ENCODE assay signal across 23 mouse cellular contexts in the genomic region with DNA sequence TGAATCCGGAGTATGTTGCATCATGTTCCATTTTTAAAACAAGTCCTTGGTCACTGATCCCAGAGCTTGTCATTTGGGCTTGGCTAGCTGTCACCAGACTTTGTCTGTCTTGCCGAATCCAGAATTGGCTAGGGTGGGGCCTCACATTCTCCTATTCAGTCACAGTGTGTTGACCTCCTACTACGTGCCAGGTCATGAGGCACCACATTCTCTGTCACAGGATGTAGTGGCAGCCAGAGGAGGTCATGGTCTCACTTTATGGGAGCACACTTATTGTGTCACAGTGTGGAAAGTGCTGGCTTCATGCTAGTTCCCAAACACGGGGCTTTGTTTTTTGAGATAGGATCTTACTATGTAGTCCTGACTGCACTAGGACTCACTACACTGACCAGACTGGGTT. TPM values are rescaled to one million over a fixed set of nuclear protein-coding genes. Genes with fewer than 3 reads are reported as not detected.
DNase-seq lines count a peak whose midpoint lies in the region; ATAC-seq and TF ChIP-seq lines count a peak whose summit lies in the region.
"Had no signal": no experiment of that assay in that cellular context is flagged by ENCODE, and none has a peak within 500 bp of the region (broad histone marks: within the 10 kb centered on the region; RNA-seq: fewer than 3 reads in every experiment).

No protein-coding gene starts in this region.

- no peak for TF ChIP-seq POLR2A in liver, adult 2 months (IDR thresholded peaks at IDR 0.05; ENCODE audit: extremely low read depth, insufficient read depth, low read length)

- no peak for TF ChIP-seq CTCF in liver, adult 2 months (IDR thresholded peaks at IDR 0.05; ENCODE audit: low read depth, low read length)

- DNase-seq in gastrocnemius, adult 18-20 months (ENCODE audit: low spot score) = peak; percentile 29
- DNase-seq in gastrocnemius, postnatal 14 days = no peak
- DNase-seq in heart, adult 11 months = peak; percentile 93
- peak; percentile 92 for DNase-seq in liver, adult 2 months (ENCODE audit: extremely low read depth, low read depth, low spot score)
- DNase-seq: adrenal gland, adult 2 months; adrenal gland, postnatal 10 days; adrenal gland, postnatal 25 days; cerebellum, adult 11-12 months; cerebellum, adult 2 months; cerebellum, adult 9-10 months; cerebellum, postnatal 10 days; cerebellum, postnatal 25 days; forebrain, postnatal 0 days had no signal

- H3K79me2 ChIP-seq in liver, adult 2 months (ENCODE audit: control insufficient read depth, insufficient read depth, low read length) = no peaks in the 10 kb centered on the region

- 74% methylated on average over 4 of the region's 4 CpGs for WGBS in heart, embryonic 12.5 days
- WGBS in liver, adult 2 months = 9% methylated on average over 4 of the region's 4 CpGs
- WGBS in liver, embryonic 12.5 days (ENCODE audit: insufficient replicate concordance) = 79% methylated on average over 4 of the region's 4 CpGs

- H3K9ac ChIP-seq in heart, embryonic 12.5 days = no peak overlapping the region
- no peak overlapping the region for H3K9ac ChIP-seq in liver, adult 2 months (ENCODE audit: low read depth, low read length)
- no peak overlapping the region for H3K9ac ChIP-seq in liver, embryonic 12.5 days
- H3K9ac ChIP-seq: embryonic facial prominence, embryonic 12.5 days; forebrain, embryonic 13.5 days; forebrain, embryonic 15.5 days; forebrain, postnatal 0 days had no signal

- no peaks in the 10 kb centered on the region for H3K27me3 ChIP-seq in heart, embryonic 12.5 days (replicated peaks)
- H3K27me3 ChIP-seq in liver, adult 2 months (ENCODE audit: control insufficient read depth, insufficient read depth, low read length) = no peaks in the 10 kb centered on the region
- 0 out of 2 replicates have a peak, but pooled peaks cover 4% of the 10 kb centered on the region for H3K27me3 ChIP-seq in liver, embryonic 12.5 days (replicated peaks)
- H3K27me3 ChIP-seq: embryonic facial prominence, embryonic 12.5 days; forebrain, embryonic 13.5 days; forebrain, embryonic 15.5 days had no signal

- no peaks in the 10 kb centered on the region for H3K9me3 ChIP-seq in heart, embryonic 12.5 days (replicated peaks)
- H3K9me3 ChIP-seq in liver, embryonic 12.5 days (replicated peaks) = no peaks in the 10 kb centered on the region
- H3K9me3 ChIP-seq: embryonic facial prominence, embryonic 10.5 days; embryonic facial prominence, embryonic 12.5 days; forebrain, embryonic 13.5 days; forebrain, embryonic 15.5 days had no signal

- no peak overlapping the region for H3K4me3 ChIP-seq in heart, embryonic 12.5 days
- no peak overlapping the region for H3K4me3 ChIP-seq in liver, adult 2 months (ENCODE audit: insufficient read depth, low read depth, low read length)
- no peak overlapping the region for H3K4me3 ChIP-seq in liver, embryonic 12.5 days
- H3K4me3 ChIP-seq: embryonic facial prominence, embryonic 10.5 days; embryonic facial prominence, embryonic 12.5 days; forebrain, embryonic 13.5 days; forebrain, embryonic 15.5 days had no signal

- no peak overlapping the region for H3K4me2 ChIP-seq in heart, embryonic 12.5 days
- H3K4me2 ChIP-seq in liver, embryonic 12.5 days = no peak overlapping the region
- H3K4me2 ChIP-seq: embryonic facial prominence, embryonic 12.5 days; forebrain, embryonic 13.5 days; forebrain, embryonic 15.5 days had no signal

- intact Hi-C loops in gastrocnemius, postnatal 14 days (cut with DNase I; ENCODE audit: low total_unique reads) = no loop called here

- peaks cover 21% of the 10 kb centered on the region for H3K36me3 ChIP-seq in heart, embryonic 12.5 days
- no peaks in the 10 kb centered on the region for H3K36me3 ChIP-seq in liver, adult 2 months (ENCODE audit: control insufficient read depth, insufficient read depth, low read length)
- H3K36me3 ChIP-seq in liver, embryonic 12.5 days = no peaks in the 10 kb centered on the region
- H3K36me3 ChIP-seq: embryonic facial prominence, embryonic 10.5 days; embryonic facial prominence, embryonic 12.5 days; forebrain, embryonic 15.5 days had no signal

- H3K27ac ChIP-seq in heart, embryonic 12.5 days (ENCODE audit: poor library complexity, severe bottlenecking) = no peak overlapping the region
- peak overlapping the region; percentile 14 for H3K27ac ChIP-seq in liver, adult 2 months (replicated peaks; ENCODE audit: insufficient read depth, low read depth, low read length)
- no peak overlapping the region for H3K27ac ChIP-seq in liver, embryonic 12.5 days
- H3K27ac ChIP-seq: embryonic facial prominence, embryonic 10.5 days; embryonic facial prominence, embryonic 12.5 days; forebrain, embryonic 13.5 days; forebrain, embryonic 15.5 days had no signal

- no peak for ATAC-seq in heart, embryonic 12.5 days (ENCODE audit: insufficient number of reproducible peaks, low FRiP score)
- no peak for ATAC-seq in liver, embryonic 12.5 days
- ATAC-seq: forebrain, embryonic 13.5 days; forebrain, embryonic 15.5 days; forebrain, postnatal 0 days had no signal

- peaks cover 34% of the 10 kb centered on the region for H3K4me1 ChIP-seq in heart, embryonic 12.5 days (replicated peaks)
- H3K4me1 ChIP-seq in liver, adult 2 months (ENCODE audit: control insufficient read depth, insufficient read depth, low read length) = peaks cover 27% of the 10 kb centered on the region
- H3K4me1 ChIP-seq in liver, embryonic 12.5 days = no peaks in the 10 kb centered on the region
- H3K4me1 ChIP-seq: forebrain, embryonic 13.5 days; forebrain, embryonic 15.5 days had no signal

RNA-seq across cellular contexts. Expression of a gene that starts 3.6 kb away (rescaled TPM):
- total RNA-seq in gastrocnemius, adult 18-20 months (2021) = under 1 TPM in 1 of 2 experiments, not detected in 1; 0.11 TPM
- total RNA-seq in gastrocnemius, postnatal 14 days (2021) = not detected
- 0.38 and 0.40 TPM in 2 replicates for polyA plus RNA-seq in heart, embryonic 12.5 days (2016; fragmentation: Nextera tagmentation; extraction: Ambion mirVana)
- 0.07 TPM in 1 of 2 replicates, not detected in the other for total RNA-seq in liver, adult 2 months (2014; rRNA removed)
- not detected in 2 replicates for polyA plus RNA-seq in liver, adult 2 months (2012; rRNA removed)
- 0.07 and 0.11 TPM in 2 replicates for polyA plus RNA-seq in liver, embryonic 12.5 days (2016; fragmentation: Nextera tagmentation; extraction: Ambion mirVana)
- total RNA-seq: adrenal gland, adult 2 months; adrenal gland, postnatal 25 days; ES-E14; forebrain, postnatal 0 days; MEL had no signal
- polyA plus RNA-seq: brain, embryonic 14.5 days; cerebellum, adult 2 months; cortical plate, adult 2 months had no signal
